In genomic region chr19:53141251-53142072, GRCm38 (mm10) we compare ENCODE assay signal across 8 mouse cellular contexts. TPM values are rescaled to one million over a fixed set of nuclear protein-coding genes. Genes with fewer than 3 reads are reported as not detected.
A peak's percentile ranks its signal among the peaks of the same experiment; 100 is the strongest.
DNase-seq lines count a peak whose midpoint lies in the region; ATAC-seq and TF ChIP-seq lines count a peak whose summit lies in the region.

No protein-coding gene starts in this region.

- no peak for TF ChIP-seq POLR2A in ES-Bruce4 (IDR thresholded peaks at IDR 0.05; ENCODE audit: insufficient read depth, low read length)

- peak overlapping the region; percentile 64 for H3K4me2 ChIP-seq in lung, embryonic 15.5 days

- peak; percentile 14 to 24; a peak in 3 of 4 replicates for ATAC-seq in hematopoietic stem cell, adult 5-6 weeks (replicated peaks in 1 of 2; ENCODE audit: insufficient read depth in 1 of 2, low FRiP score in 2 of 2, low TSS enrichment in 1 of 2, low read depth in 1 of 2, poor library complexity in 2 of 2, severe bottlenecking in 2 of 2)
- peak; percentile 9 for ATAC-seq in lung, embryonic 15.5 days (ENCODE audit: borderline replicate concordance, extremely low read depth, low FRiP score, low TSS enrichment)

- peak overlapping the region; percentile 59 for H3K9ac ChIP-seq in ES-Bruce4 (ENCODE audit: low read depth, poor library complexity, severe bottlenecking)
- peak overlapping the region; percentile 68 for H3K9ac ChIP-seq in lung, embryonic 15.5 days

- peak overlapping the region; percentile 74 for H3K4me3 ChIP-seq in ES-Bruce4 (ENCODE audit: low read depth, low read length)
- peak overlapping the region; percentile 66 for H3K4me3 ChIP-seq in lung, embryonic 15.5 days

- WGBS in lung, embryonic 15.5 days = under 1% methylated on average over 23 of the region's 23 CpGs

- H3K27ac ChIP-seq in ES-Bruce4 (ENCODE audit: insufficient read depth, low read length) = no peak overlapping the region
- peak overlapping the region; percentile 97 for H3K27ac ChIP-seq in lung, embryonic 15.5 days

- H3K27me3 ChIP-seq in ES-Bruce4 (ENCODE audit: control insufficient read depth, insufficient read depth, low read length, poor library complexity, severe bottlenecking) = no peaks in the 10 kb centered on the region
- no peaks in the 10 kb centered on the region for H3K27me3 ChIP-seq in lung, embryonic 15.5 days

- TF ChIP-seq CTCF in ES-Bruce4 (IDR thresholded peaks at IDR 0.05; ENCODE audit: low read depth, low read length) = no peak

- DNase-seq in cerebellum, adult 11-12 months = peak; percentile 81
- DNase-seq in frontal cortex, adult 2 months (ENCODE audit: extremely low spot score in 1 of 2, low spot score in 1 of 2) = peak; percentile 65 to 72
- DNase-seq in layer of hippocampus, postnatal 10 days (ENCODE audit: low spot score in 2 of 2) = peak; percentile 52 to 66
- DNase-seq in ovary, adult 18-20 months (ENCODE audit: low spot score) = peak; percentile 55
- DNase-seq in thymus, postnatal 10 days (ENCODE audit: low spot score in 2 of 2) = peak; percentile 48 to 53

- H3K36me3 ChIP-seq in ES-Bruce4 (ENCODE audit: control insufficient read depth, insufficient read depth, low read length, poor library complexity, severe bottlenecking) = no peaks in the 10 kb centered on the region
- no peaks in the 10 kb centered on the region for H3K36me3 ChIP-seq in lung, embryonic 15.5 days

- H3K4me1 ChIP-seq in ES-Bruce4 (ENCODE audit: control insufficient read depth, insufficient read depth, low read length) = no peaks in the 10 kb centered on the region
- H3K4me1 ChIP-seq in lung, embryonic 15.5 days = peaks cover 44% of the 10 kb centered on the region

- no peak for TF ChIP-seq EP300 in ES-Bruce4 (IDR thresholded peaks at IDR 0.05; ENCODE audit: insufficient read depth, low read depth, low read length)

- no peaks in the 10 kb centered on the region for H3K9me3 ChIP-seq in ES-Bruce4 (replicated peaks; ENCODE audit: control insufficient read depth, insufficient read depth, low read length, poor library complexity, severe bottlenecking)
- H3K9me3 ChIP-seq in lung, embryonic 15.5 days = no peaks in the 10 kb centered on the region

RNA-seq across cellular contexts. Expression of gene Add3, which starts 1.2 kb away (rescaled TPM):
- polyA plus RNA-seq in ES-Bruce4 (2011; ENCODE audit: insufficient read depth, insufficient read length, low read depth, missing spikeins) = 37.5 and 41.5 TPM in 2 replicates
- polyA plus RNA-seq in frontal cortex, adult 2 months (2012; rRNA removed) = 72.3 and 83.1 TPM in 2 replicates
- total RNA-seq in hematopoietic stem cell, adult 5-6 weeks (2017) = 67.0 and 67.7 TPM in 2 replicates
- total RNA-seq in layer of hippocampus, postnatal 10 days (2021) = 100 to 1,000 TPM; 120 to 122 TPM
- 106 and 109 TPM in 2 replicates for polyA plus RNA-seq in lung, embryonic 15.5 days (2015; fragmentation: Nextera tagmentation; extraction: Ambion mirVana)
